Mouse (Mus musculus): ENCODE results near the gene Pcdh15. TPM values are rescaled to one million over a fixed set of nuclear protein-coding genes. Genes with fewer than 3 reads are reported as not detected.

The Pcdh15 gene
- polyA plus RNA-seq, 1 experiment from 2014 or later = 0.53 TPM

GRCm38 (mm10) chr10:74403111-74403510 lies 1304.0 kb downstream of the Pcdh15 start:
- no peaks in the 10 kb centered on the region for H3K4me1 ChIP-seq (ENCODE audit: control insufficient read depth, insufficient read depth, low read length)
- H3K4me2 ChIP-seq = no peak overlapping the region
- no peak overlapping the region for H3K4me3 ChIP-seq (ENCODE audit: low read depth, low read length)
- H3K27ac ChIP-seq (ENCODE audit: low read depth, low read length) = no peak overlapping the region
- no peak overlapping the region for H3K9ac ChIP-seq (ENCODE audit: low read length)
- H3K27me3 ChIP-seq (ENCODE audit: control insufficient read depth, insufficient read depth, low read length) = no peaks in the 10 kb centered on the region
- ATAC-seq (ENCODE audit: low FRiP score) (no peak), DNase-seq (ENCODE audit: low spot score, missing footprints) (no peak)
- WGBS = 83% methylated on average over 8 of the region's 8 CpGs
- no peaks in the 10 kb centered on the region for H3K9me3 ChIP-seq (ENCODE audit: control insufficient read depth, low read length)
- no peaks in the 10 kb centered on the region for H3K36me3 ChIP-seq (ENCODE audit: control insufficient read depth, insufficient read depth, low read length)

GRCm38 (mm10) chr10:74414021-74414420 lies 1314.9 kb downstream of the Pcdh15 start:
- no peak overlapping the region for H3K4me2 ChIP-seq
- H3K9ac ChIP-seq (ENCODE audit: low read length) = no peak overlapping the region
- H3K4me1 ChIP-seq (ENCODE audit: control insufficient read depth, insufficient read depth, low read length) = no peaks in the 10 kb centered on the region
- H3K9me3 ChIP-seq (ENCODE audit: control insufficient read depth, low read length) = no peaks in the 10 kb centered on the region
- no peak for DNase-seq (ENCODE audit: low spot score, missing footprints)
- 83% methylated on average over 3 of the region's 3 CpGs for WGBS
- ATAC-seq (ENCODE audit: low FRiP score) = no peak
- H3K4me3 ChIP-seq (ENCODE audit: low read depth, low read length) = no peak overlapping the region
- no peaks in the 10 kb centered on the region for H3K36me3 ChIP-seq (ENCODE audit: control insufficient read depth, insufficient read depth, low read length)
- H3K27me3 ChIP-seq (ENCODE audit: control insufficient read depth, insufficient read depth, low read length) = no peaks in the 10 kb centered on the region
- H3K27ac ChIP-seq (ENCODE audit: low read depth, low read length) = no peak overlapping the region

GRCm38 (mm10) chr10:74414945-74415344 lies 1315.8 kb downstream of the Pcdh15 start:
- WGBS = 74% methylated on average over 1 of the region's 1 CpGs

GRCm38 (mm10) chr10:74415359-74415758 lies 1316.2 kb downstream of the Pcdh15 start:
- ATAC-seq (ENCODE audit: low FRiP score) = no peak
- no peak overlapping the region for H3K4me3 ChIP-seq (ENCODE audit: low read depth, low read length)
- H3K4me1 ChIP-seq (ENCODE audit: control insufficient read depth, insufficient read depth, low read length) = no peaks in the 10 kb centered on the region
- no peak overlapping the region for H3K27ac ChIP-seq (ENCODE audit: low read depth, low read length)
- H3K9ac ChIP-seq (ENCODE audit: low read length) = no peak overlapping the region
- no peaks in the 10 kb centered on the region for H3K27me3 ChIP-seq (ENCODE audit: control insufficient read depth, insufficient read depth, low read length)
- H3K4me2 ChIP-seq = no peak overlapping the region
- no peak for DNase-seq (ENCODE audit: low spot score, missing footprints)
- H3K36me3 ChIP-seq (ENCODE audit: control insufficient read depth, insufficient read depth, low read length) = no peaks in the 10 kb centered on the region
- WGBS = 72% methylated on average over 4 of the region's 4 CpGs
- no peaks in the 10 kb centered on the region for H3K9me3 ChIP-seq (ENCODE audit: control insufficient read depth, low read length)

More at GRCm38 (mm10) chr10:74414945-74415344, 1315.8 kb downstream of the Pcdh15 start:
- Histone ChIP-seq H3K27me3 (ENCODE audit: control insufficient read depth, insufficient read depth, low read length) (no peaks in the 10 kb centered on the region), H3K27ac (ENCODE audit: low read depth, low read length) (no peak overlapping the region), H3K4me3 (ENCODE audit: low read depth, low read length) (no peak overlapping the region), H3K9ac (ENCODE audit: low read length) (no peak overlapping the region), H3K36me3 (ENCODE audit: control insufficient read depth, insufficient read depth, low read length) (no peaks in the 10 kb centered on the region), H3K4me2 (no peak overlapping the region), H3K4me1 (ENCODE audit: control insufficient read depth, insufficient read depth, low read length) (no peaks in the 10 kb centered on the region), H3K9me3 (ENCODE audit: control insufficient read depth, low read length) (no peaks in the 10 kb centered on the region)
- DNase-seq (ENCODE audit: low spot score, missing footprints) (no peak), ATAC-seq (ENCODE audit: low FRiP score) (no peak)

- Histone ChIP-seq H3K9me3 (ENCODE audit: control insufficient read depth, low read length) (no peaks in the 10 kb centered on the region), H3K4me2 (no peak overlapping the region), H3K4me3 (ENCODE audit: low read depth, low read length) (no peak overlapping the region), H3K4me1 (ENCODE audit: control insufficient read depth, insufficient read depth, low read length) (no peaks in the 10 kb centered on the region), H3K27me3 (ENCODE audit: control insufficient read depth, insufficient read depth, low read length) (no peaks in the 10 kb centered on the region), H3K36me3 (ENCODE audit: control insufficient read depth, insufficient read depth, low read length) (no peaks in the 10 kb centered on the region), H3K9ac (ENCODE audit: low read length) (no peak overlapping the region), H3K27ac (ENCODE audit: low read depth, low read length) (no peak overlapping the region)
- no peak for DNase-seq (ENCODE audit: low spot score, missing footprints)
- 91% methylated on average over 10 of the region's 10 CpGs for WGBS
- no peak for ATAC-seq (ENCODE audit: low FRiP score)
These were observed 1316.8 kb downstream of the Pcdh15 start for GRCm38 (mm10) chr10:74415949-74416348.

- Histone ChIP-seq H3K4me2 (no peak overlapping the region), H3K4me3 (ENCODE audit: low read depth, low read length) (no peak overlapping the region), H3K9me3 (ENCODE audit: control insufficient read depth, low read length) (no peaks in the 10 kb centered on the region), H3K9ac (ENCODE audit: low read length) (no peak overlapping the region), H3K27me3 (ENCODE audit: control insufficient read depth, insufficient read depth, low read length) (no peaks in the 10 kb centered on the region), H3K27ac (ENCODE audit: low read depth, low read length) (no peak overlapping the region), H3K4me1 (ENCODE audit: control insufficient read depth, insufficient read depth, low read length) (no peaks in the 10 kb centered on the region), H3K36me3 (ENCODE audit: control insufficient read depth, insufficient read depth, low read length) (no peaks in the 10 kb centered on the region)
- DNase-seq (ENCODE audit: low spot score, missing footprints) (no peak), ATAC-seq (ENCODE audit: low FRiP score) (no peak)
- 87% methylated on average over 11 of the region's 11 CpGs for WGBS
These were observed 1350.9 kb downstream of the Pcdh15 start for GRCm38 (mm10) chr10:74450069-74450468.

- no peaks in the 10 kb centered on the region for H3K36me3 ChIP-seq (ENCODE audit: control insufficient read depth, insufficient read depth, low read length)
- H3K4me1 ChIP-seq (ENCODE audit: control insufficient read depth, insufficient read depth, low read length) = no peaks in the 10 kb centered on the region
- H3K4me3 ChIP-seq (ENCODE audit: low read depth, low read length) = no peak overlapping the region
- H3K9ac ChIP-seq (ENCODE audit: low read length) = no peak overlapping the region
- no peak overlapping the region for H3K27ac ChIP-seq (ENCODE audit: low read depth, low read length)
- WGBS = 30% methylated on average over 2 of the region's 2 CpGs
- ATAC-seq (ENCODE audit: low FRiP score) = peak; percentile 14
- H3K4me2 ChIP-seq = no peak overlapping the region
- peak; percentile 85 for DNase-seq (ENCODE audit: low spot score, missing footprints)
- H3K9me3 ChIP-seq (ENCODE audit: control insufficient read depth, low read length) = no peaks in the 10 kb centered on the region
- H3K27me3 ChIP-seq (ENCODE audit: control insufficient read depth, insufficient read depth, low read length) = no peaks in the 10 kb centered on the region
These were observed 1364.8 kb downstream of the Pcdh15 start for GRCm38 (mm10) chr10:74463972-74464371.

GRCm38 (mm10) chr10:74480779-74481178 lies 1381.6 kb downstream of the Pcdh15 start:
- Histone ChIP-seq H3K9ac (ENCODE audit: low read length) (no peak overlapping the region), H3K27ac (ENCODE audit: low read depth, low read length) (no peak overlapping the region), H3K27me3 (ENCODE audit: control insufficient read depth, insufficient read depth, low read length) (no peaks in the 10 kb centered on the region), H3K9me3 (ENCODE audit: control insufficient read depth, low read length) (no peaks in the 10 kb centered on the region), H3K4me2 (no peak overlapping the region), H3K4me3 (ENCODE audit: low read depth, low read length) (no peak overlapping the region), H3K36me3 (ENCODE audit: control insufficient read depth, insufficient read depth, low read length) (no peaks in the 10 kb centered on the region), H3K4me1 (ENCODE audit: control insufficient read depth, insufficient read depth, low read length) (no peaks in the 10 kb centered on the region)
- ATAC-seq (ENCODE audit: low FRiP score) (no peak), DNase-seq (ENCODE audit: low spot score, missing footprints) (no peak)
- WGBS = 75% methylated on average over 3 of the region's 3 CpGs

GRCm38 (mm10) chr10:74512315-74512714 lies 1413.2 kb downstream of the Pcdh15 start:
- Histone ChIP-seq H3K9ac (ENCODE audit: low read length) (no peak overlapping the region), H3K4me3 (ENCODE audit: low read depth, low read length) (no peak overlapping the region), H3K4me2 (no peak overlapping the region), H3K27ac (ENCODE audit: low read depth, low read length) (no peak overlapping the region), H3K36me3 (ENCODE audit: control insufficient read depth, insufficient read depth, low read length) (no peaks in the 10 kb centered on the region), H3K9me3 (ENCODE audit: control insufficient read depth, low read length) (no peaks in the 10 kb centered on the region), H3K27me3 (ENCODE audit: control insufficient read depth, insufficient read depth, low read length) (no peaks in the 10 kb centered on the region), H3K4me1 (ENCODE audit: control insufficient read depth, insufficient read depth, low read length) (no peaks in the 10 kb centered on the region)
- 89% methylated on average over 3 of the region's 3 CpGs for WGBS
- DNase-seq (ENCODE audit: low spot score, missing footprints) (no peak), ATAC-seq (ENCODE audit: low FRiP score) (no peak)

- no peaks in the 10 kb centered on the region for H3K36me3 ChIP-seq (ENCODE audit: control insufficient read depth, insufficient read depth, low read length)
- DNase-seq (ENCODE audit: low spot score, missing footprints) = no peak
- no peaks in the 10 kb centered on the region for H3K9me3 ChIP-seq (ENCODE audit: control insufficient read depth, low read length)
- no peak overlapping the region for H3K27ac ChIP-seq (ENCODE audit: low read depth, low read length)
- H3K4me1 ChIP-seq (ENCODE audit: control insufficient read depth, insufficient read depth, low read length) = no peaks in the 10 kb centered on the region
- no peak overlapping the region for H3K4me2 ChIP-seq
- ATAC-seq (ENCODE audit: low FRiP score) = no peak
- no peak overlapping the region for H3K4me3 ChIP-seq (ENCODE audit: low read depth, low read length)
- H3K9ac ChIP-seq (ENCODE audit: low read length) = no peak overlapping the region
- no peaks in the 10 kb centered on the region for H3K27me3 ChIP-seq (ENCODE audit: control insufficient read depth, insufficient read depth, low read length)
These were observed 1414.6 kb downstream of the Pcdh15 start for GRCm38 (mm10) chr10:74513743-74514142.

All from midbrain, embryonic 11.5 days (tissue).